Mouse (Mus musculus) lung, embryonic 16.5 days (tissue): ENCODE data around the gene Anks1. TPM values are rescaled to one million over a fixed set of nuclear protein-coding genes. Genes with fewer than 3 reads are reported as not detected.
"Not testable (repeated sequence)": the region's sequence is repeated elsewhere in the genome, so short reads cannot be mapped to it uniquely, and the experiment has no call there.

ENCODE experiments used
- ATAC-seq: fragments of 200-750 bp; cut with Nextera tagmentation; 2 replicates; pipeline ENCODE4 v1.8.0; 2017; ENCODE audit warnings: low read depth, mild to moderate bottlenecking, moderate library complexity
- H3K27ac ChIP-seq: fragments of 300-500 bp; sonication (generic); 2 replicates; pipeline ENCODE4 v1.5.1; 2014; ENCODE audit warnings: mild to moderate bottlenecking, control low read depth, low read length
- H3K27me3 ChIP-seq: fragments of 300-500 bp; sonication (generic); 2 replicates; pipeline ENCODE4 v1.6.1; 2014; ENCODE audit warnings: low read depth, low read length, mixed read lengths; ENCODE audit not compliant: control insufficient read depth, insufficient read depth
- H3K36me3 ChIP-seq: fragments of 300-500 bp; sonication (generic); 2 replicates; pipeline ENCODE4 v1.6.1; 2014; ENCODE audit warnings: low read length; ENCODE audit not compliant: control insufficient read depth, insufficient read depth
- H3K4me1 ChIP-seq: fragments of 300-500 bp; sonication (generic); replicated peaks from 2 replicates; pipeline ENCODE4 v1.6.1; 2014; ENCODE audit warnings: low read length, mixed read lengths; ENCODE audit not compliant: control insufficient read depth, insufficient read depth
- H3K4me2 ChIP-seq: fragments of 300-500 bp; sonication (generic); 2 replicates; pipeline ENCODE4 v1.6.1; 2014; ENCODE audit warnings: low read depth, low read length, control low read depth
- H3K4me3 ChIP-seq: fragments of 300-500 bp; sonication (generic); 2 replicates; pipeline ENCODE4 v1.5.1; 2014; ENCODE audit warnings: mild to moderate bottlenecking, low read length, control low read depth
- H3K9ac ChIP-seq: fragments of 300-500 bp; sonication (generic); 2 replicates; pipeline ENCODE4 v1.6.1; 2014; ENCODE audit warnings: low read length, control low read depth
- H3K9me3 ChIP-seq: fragments of 300-500 bp; sonication (generic); 2 replicates; pipeline ENCODE4 v1.6.1; 2016; ENCODE audit warnings: low read length; ENCODE audit not compliant: control insufficient read depth
- WGBS: fragments of 180-500 bp; shearing (Covaris S2); extraction: QIAGEN DNeasy Blood & Tissue Kit; methylation state at CpG from one replicate; pipeline ENCODE4 v1.1.7; 2014; 5-methylcytosine and 5-hydroxymethylcytosine counted together
- polyA plus RNA-seq: library from polyadenylated mRNA; unstranded; fragments of >200 nt; fragmentation: Nextera tagmentation; extraction: Ambion mirVana; gene quantifications from 2 replicates; pipeline ENCODE4 v1.2.1, GENCODE M21; 2015

Anks1 gene
- polyA plus RNA-seq, 1 experiment from 2014 or later: 18.1 TPM

DNA sequence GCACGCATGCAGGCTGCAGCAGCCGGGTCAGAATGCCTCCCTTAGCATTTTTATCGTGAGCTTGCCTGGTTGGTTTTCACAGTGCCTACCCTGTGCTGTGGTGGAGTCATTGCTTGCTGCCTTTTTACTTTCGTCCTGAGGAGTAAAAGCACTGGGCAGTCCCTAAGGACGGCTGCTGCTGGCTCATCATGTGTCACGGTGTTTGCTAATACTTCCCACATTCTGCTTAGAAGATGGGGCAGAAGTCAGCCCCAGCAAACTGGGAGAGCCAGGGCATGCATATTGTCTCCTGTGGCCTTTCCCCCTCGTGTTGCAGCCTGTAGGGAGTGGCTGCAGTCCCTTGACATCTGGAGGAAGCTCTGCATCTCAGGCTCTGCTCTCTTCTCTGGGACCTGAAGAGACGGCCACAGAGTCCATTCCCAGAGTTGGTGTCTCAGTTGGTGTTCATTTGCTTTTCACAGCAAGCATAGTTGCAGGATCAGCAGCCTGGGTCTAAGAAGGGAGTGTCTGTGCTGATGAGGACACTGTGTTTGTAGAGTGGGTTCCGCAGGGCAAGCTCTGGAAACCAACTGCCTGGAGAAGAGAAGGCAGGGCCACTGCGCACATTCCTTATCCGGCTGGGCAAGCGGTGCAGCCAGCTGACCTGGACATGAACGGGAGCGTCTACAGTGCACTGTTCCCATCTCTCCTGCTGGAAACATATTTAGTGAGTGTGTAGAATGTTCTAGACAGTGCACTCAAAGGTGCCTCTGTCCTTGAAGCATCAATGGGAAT, 45.7 kb downstream of the Anks1 start:
- Histone ChIP-seq H3K27ac (no peak overlapping the region), H3K27me3 (no peaks in the 10 kb centered on the region)

GRCm38 (mm10) chr17:27957649-27958048, 48.5 kb downstream of the Anks1 start:
- no peak overlapping the region for H3K4me3 ChIP-seq
- no peak overlapping the region for H3K27ac ChIP-seq
- H3K27me3 ChIP-seq: no peaks in the 10 kb centered on the region
- peaks cover 9% of the 10 kb centered on the region; the same call in 1 of the 2 replicates for H3K4me1 ChIP-seq
- H3K9ac ChIP-seq: no peak overlapping the region
- H3K9me3 ChIP-seq: no peaks in the 10 kb centered on the region
- no peak for ATAC-seq
- H3K4me2 ChIP-seq: no peak overlapping the region
- 92% methylated on average over 9 of the region's 9 CpGs for WGBS
- no peaks in the 10 kb centered on the region for H3K36me3 ChIP-seq

More for the DNA sequence above, 45.7 kb downstream of the Anks1 start:
- ATAC-seq: no peak
- Histone ChIP-seq H3K4me2 (no peak overlapping the region), H3K9ac (no peak overlapping the region), H3K4me3 (no peak overlapping the region), H3K9me3 (no peaks in the 10 kb centered on the region), H3K36me3 (no peaks in the 10 kb centered on the region), H3K4me1 (peaks cover 7% of the 10 kb centered on the region; the same call in 1 of the 2 replicates)
- WGBS: 50% methylated on average over 14 of the region's 14 CpGs

- Histone ChIP-seq H3K4me3 (no peak overlapping the region), H3K36me3 (no peaks in the 10 kb centered on the region), H3K4me2 (no peak overlapping the region), H3K9me3 (no peaks in the 10 kb centered on the region), H3K4me1 (peaks cover 4% of the 10 kb centered on the region; the same call in 1 of the 2 replicates), H3K27ac (no peak overlapping the region), H3K9ac (no peak overlapping the region), H3K27me3 (no peaks in the 10 kb centered on the region)
- WGBS: 78% methylated on average over 21 of the region's 21 CpGs
- no peak for ATAC-seq
Observed at GRCm38 (mm10) chr17:27960128-27961111, 51.3 kb downstream of the Anks1 start.

GRCm38 (mm10) chr17:27963120-27963519, 54.0 kb downstream of the Anks1 start:
- not testable (repeated sequence) for H3K9me3 ChIP-seq, ATAC-seq, H3K27ac ChIP-seq, H3K4me2 ChIP-seq, H3K4me3 ChIP-seq, H3K36me3 ChIP-seq, H3K27me3 ChIP-seq, H3K9ac ChIP-seq
- H3K4me1 ChIP-seq: peaks cover 10% of the 10 kb centered on the region; the same call in 1 of the 2 replicates
- WGBS: 90% methylated on average over 7 of the region's 7 CpGs

GRCm38 (mm10) chr17:27964607-27965006, 55.5 kb downstream of the Anks1 start:
- Histone ChIP-seq H3K27ac (no peak overlapping the region), H3K4me3 (no peak overlapping the region), H3K9ac (no peak overlapping the region), H3K4me2 (no peak overlapping the region), H3K27me3 (no peaks in the 10 kb centered on the region), H3K9me3 (no peaks in the 10 kb centered on the region), H3K4me1 (peaks cover 23% of the 10 kb centered on the region), H3K36me3 (no peaks in the 10 kb centered on the region)
- WGBS: 39% methylated on average over 4 of the region's 4 CpGs
- no peak for ATAC-seq

DNA sequence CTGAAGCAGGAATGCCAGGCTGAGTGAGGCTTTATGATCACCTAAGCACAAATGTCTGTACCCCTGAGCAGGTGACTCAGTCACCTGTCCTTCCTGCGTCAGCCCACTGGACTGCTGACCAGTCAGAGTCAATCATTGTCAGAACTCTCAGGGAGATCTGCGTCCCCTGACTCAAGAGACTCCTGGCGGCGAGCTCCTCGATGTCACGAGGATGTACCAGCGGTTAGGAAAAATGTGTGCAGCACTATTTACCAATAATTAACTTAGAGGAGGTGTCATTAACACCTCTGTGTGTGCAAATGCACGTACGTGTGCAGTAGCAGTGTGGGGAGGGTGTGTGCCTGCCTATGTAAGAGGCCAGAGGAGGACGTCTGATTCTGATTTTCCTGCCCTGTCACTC, 56.2 kb downstream of the Anks1 start:
- Histone ChIP-seq H3K4me1 (peaks cover 30% of the 10 kb centered on the region), H3K9ac (no peak overlapping the region), H3K27ac (no peak overlapping the region), H3K4me3 (no peak overlapping the region), H3K4me2 (no peak overlapping the region), H3K36me3 (no peaks in the 10 kb centered on the region), H3K9me3 (no peaks in the 10 kb centered on the region), H3K27me3 (no peaks in the 10 kb centered on the region)
- no peak for ATAC-seq
- WGBS: 74% methylated on average over 10 of the region's 10 CpGs

GRCm38 (mm10) chr17:27966056-27966455, 57.0 kb downstream of the Anks1 start:
- no peak for ATAC-seq
- Histone ChIP-seq H3K27ac (no peak overlapping the region), H3K4me3 (no peak overlapping the region), H3K36me3 (no peaks in the 10 kb centered on the region), H3K9ac (no peak overlapping the region), H3K4me2 (no peak overlapping the region), H3K9me3 (no peaks in the 10 kb centered on the region), H3K27me3 (no peaks in the 10 kb centered on the region), H3K4me1 (peaks cover 30% of the 10 kb centered on the region)
- 60% methylated on average over 4 of the region's 4 CpGs for WGBS

- WGBS: 86% methylated on average over 11 of the region's 11 CpGs
- Histone ChIP-seq H3K36me3 (no peaks in the 10 kb centered on the region), H3K9me3 (no peaks in the 10 kb centered on the region), H3K4me3 (no peak overlapping the region), H3K4me2 (no peak overlapping the region), H3K27me3 (no peaks in the 10 kb centered on the region), H3K27ac (no peak overlapping the region), H3K9ac (no peak overlapping the region), H3K4me1 (peaks cover 34% of the 10 kb centered on the region)
- ATAC-seq: no peak
Observed at GRCm38 (mm10) chr17:27966508-27967021, 57.5 kb downstream of the Anks1 start.

GRCm38 (mm10) chr17:27967529-27967928, 58.4 kb downstream of the Anks1 start:
- no peaks in the 10 kb centered on the region for H3K9me3 ChIP-seq
- WGBS: 83% methylated on average over 7 of the region's 7 CpGs
- H3K9ac ChIP-seq: no peak overlapping the region; the same call in 1 of the 2 replicates
- no peak overlapping the region for H3K4me3 ChIP-seq
- no peak overlapping the region for H3K4me2 ChIP-seq
- ATAC-seq: no peak
- no peak overlapping the region for H3K27ac ChIP-seq
- no peaks in the 10 kb centered on the region for H3K27me3 ChIP-seq
- H3K4me1 ChIP-seq: peaks cover 38% of the 10 kb centered on the region
- no peaks in the 10 kb centered on the region for H3K36me3 ChIP-seq
